Mouse (Mus musculus) lung, postnatal 14 days (tissue): ENCODE results near the gene Ehbp1l1.
A peak's percentile ranks its signal among the peaks of the same experiment; 100 is the strongest.

Source experiments
- DNase-seq: peaks from one replicate; pipeline ENCODE4 v3.0.0; 2021

Ehbp1l1 gene

GRCm38 (mm10) chr19:5731264-5731978 is 5.3 kb upstream of the Ehbp1l1 start:
- peak; percentile 94 for DNase-seq

- no peak for DNase-seq
Measured at GRCm38 (mm10) chr19:5730314-5731186, 4.4 kb upstream of the Ehbp1l1 start.

- DNase-seq = peak; percentile 93
Measured at GRCm38 (mm10) chr19:5729444-5729815, 3.3 kb upstream of the Ehbp1l1 start, which contains the start of gene Fam89b. Gene Fam89b, minus strand, starts transcription at chr19:5729653.

GRCm38 (mm10) chr19:5728631-5729443 is 2.7 kb upstream of the Ehbp1l1 start:
- DNase-seq = peak; percentile 66

- peak; percentile 93 for DNase-seq
Measured at GRCm38 (mm10) chr19:5727701-5728100, 1.6 kb upstream of the Ehbp1l1 start.

- DNase-seq = no peak
Measured at GRCm38 (mm10) chr19:5726961-5727578, 953 bp upstream of the Ehbp1l1 start.

- DNase-seq = peak; percentile 28
Measured at GRCm38 (mm10) chr19:5725029-5725707, 949 bp downstream of the Ehbp1l1 start.

- peak; percentile 70 for DNase-seq
Measured at GRCm38 (mm10) chr19:5724549-5724941, 1.6 kb downstream of the Ehbp1l1 start.

- no peak for DNase-seq
Measured at GRCm38 (mm10) chr19:5723934-5724548, 2.1 kb downstream of the Ehbp1l1 start.

- no peak for DNase-seq
Measured at GRCm38 (mm10) chr19:5722848-5723425, 3.2 kb downstream of the Ehbp1l1 start.

GRCm38 (mm10) chr19:5721233-5721632 is 4.9 kb downstream of the Ehbp1l1 start:
- DNase-seq = no peak

- no peak for DNase-seq
Measured at GRCm38 (mm10) chr19:5716955-5717354, 9.2 kb downstream of the Ehbp1l1 start.

- peak; percentile 58 for DNase-seq
Measured at GRCm38 (mm10) chr19:5715793-5716688, 10.1 kb downstream of the Ehbp1l1 start.

- DNase-seq = peak; percentile 81
Measured at GRCm38 (mm10) chr19:5713730-5714129, 12.4 kb downstream of the Ehbp1l1 start.

GRCm38 (mm10) chr19:5713255-5713654 is 12.9 kb downstream of the Ehbp1l1 start:
- no peak for DNase-seq

GRCm38 (mm10) chr19:5711907-5712460 is 14.1 kb downstream of the Ehbp1l1 start:
- DNase-seq = no peak

GRCm38 (mm10) chr19:5711218-5711617 is 14.9 kb downstream of the Ehbp1l1 start:
- DNase-seq = peak; percentile 88

GRCm38 (mm10) chr19:5710581-5710980 is 15.5 kb downstream of the Ehbp1l1 start:
- DNase-seq = no peak

GRCm38 (mm10) chr19:5710068-5710467 is 16.0 kb downstream of the Ehbp1l1 start:
- no peak for DNase-seq
